Mouse (Mus musculus) layer of hippocampus, adult 2 months (tissue): Measurements from ENCODE around the gene Gpx5. TPM values are rescaled to one million over a fixed set of nuclear protein-coding genes. Genes with fewer than 3 reads are reported as not detected.

Experiments used
- DNase-seq, 2 experiments: peaks; one replicate each; pipeline ENCODE4 v3.0.0; 2022; ENCODE audit warnings: low spot score in 2 of 2
- H3K27ac ChIP-seq: fragments of 200-600 bp; 2 replicates; pipeline ENCODE4 v1.8.1; 2022
- H3K4me3 ChIP-seq: fragments of 200-600 bp; 2 replicates; pipeline ENCODE4 v1.8.1; 2022; ENCODE audit warnings: mild to moderate bottlenecking
- CTCF ChIP-seq: fragments of 200-600 bp; conservative IDR thresholded peaks from 2 replicates; pipeline ENCODE4 v1.8.1; 2022; ENCODE audit warnings: antibody characterized with exemption, mild to moderate bottlenecking, moderate library complexity
- total RNA-seq, 2 experiments: library from RNA; stranded (reverse); gene quantifications; 2 replicates each; pipeline ENCODE4 v1.2.3; 2021

Gene Gpx5
- total RNA-seq, 2 experiments from 2014 or later = not detected

- Histone ChIP-seq H3K27ac (no peak overlapping the region), H3K4me3 (no peak overlapping the region)
- no peak for TF ChIP-seq CTCF
- no peak for DNase-seq
These were observed 55.4 kb downstream of the Gpx5 start for GRCm38 (mm10) chr13:21237161-21237560.

GRCm38 (mm10) chr13:21236714-21237113, 55.8 kb downstream of the Gpx5 start:
- no peak for DNase-seq
- H3K4me3 ChIP-seq = no peak overlapping the region
- no peak overlapping the region for H3K27ac ChIP-seq
- no peak for TF ChIP-seq CTCF

Other genes with a start within 250 kb of the Gpx5 start
- not detected for gene Olfr1370, start 217.8 kb downstream of the Gpx5 start, total RNA-seq
- not detected for gene Olfr1369-ps1, start 181.2 kb downstream of the Gpx5 start, total RNA-seq
- gene Olfr263, start 163.1 kb downstream of the Gpx5 start, total RNA-seq = not detected
- gene Olfr1368, start 146.9 kb downstream of the Gpx5 start, total RNA-seq = not detected
- gene Trim27, start 113.3 kb downstream of the Gpx5 start, total RNA-seq = 10 to 100 TPM; 38.7 to 39.9 TPM
- gene Gpx6, start 19.4 kb upstream of the Gpx5 start, total RNA-seq = not detected
- not detected for gene Olfr1367, start 54.2 kb upstream of the Gpx5 start, total RNA-seq
- 1 to 10 TPM; 9.4 to 10.0 TPM for gene Zscan12, start 70.1 kb upstream of the Gpx5 start, total RNA-seq
- 10 to 100 TPM; 36.0 to 43.5 TPM for gene Zkscan3, start 110.0 kb upstream of the Gpx5 start, total RNA-seq
- gene Pgbd1, start 148.3 kb upstream of the Gpx5 start, total RNA-seq = 1 to 10 TPM; 1.1 to 1.6 TPM
- 10 to 100 TPM; 55.4 to 55.9 TPM for gene Zscan26, start 161.0 kb upstream of the Gpx5 start, total RNA-seq
- under 1 TPM; 0.56 to 0.92 TPM for gene Nkapl, start 175.8 kb upstream of the Gpx5 start, total RNA-seq
- 1 to 10 TPM; 6.5 TPM for gene Zkscan4, start 186.2 kb upstream of the Gpx5 start, total RNA-seq
- gene Gm10065, start 186.7 kb upstream of the Gpx5 start, total RNA-seq = not detected
- gene AK157302, start 202.5 kb upstream of the Gpx5 start, total RNA-seq = 10 to 100 TPM; 19.4 to 21.2 TPM
- 10 to 100 TPM; 59.2 to 60.9 TPM for gene Gm11273, start 208.7 kb upstream of the Gpx5 start, total RNA-seq
- gene Zkscan8, start 238.4 kb upstream of the Gpx5 start, total RNA-seq = 10 to 100 TPM; 20.2 to 23.4 TPM